Mouse (Mus musculus) kidney, postnatal 25 days (tissue): Measurements from ENCODE around the gene Incenp.
"Not testable (repeated sequence)": the region's sequence is repeated elsewhere in the genome, so short reads cannot be mapped to it uniquely, and the experiment has no call there.

Experiments
- DNase-seq, 2 experiments: peaks; one replicate each; pipeline ENCODE4 v3.0.0; 2021; ENCODE audit warnings: mixed read lengths in 2 of 2

Incenp gene

GRCm38 (mm10) chr19:9918176-9918861, 19.0 kb upstream of the Incenp start:
- DNase-seq = no peak

- DNase-seq = no peak
Measured at GRCm38 (mm10) chr19:9917727-9918126, 18.4 kb upstream of the Incenp start.

- DNase-seq = peak; percentile 70 to 88
Measured at GRCm38 (mm10) chr19:9915935-9916334, 16.6 kb upstream of the Incenp start.

GRCm38 (mm10) chr19:9914346-9914745, 15.0 kb upstream of the Incenp start:
- DNase-seq = no peak

- no peak for DNase-seq
Measured at GRCm38 (mm10) chr19:9913784-9914183, 14.4 kb upstream of the Incenp start.

- peak in 1 of 2 experiments; percentile 57 for DNase-seq
Measured at GRCm38 (mm10) chr19:9911314-9911754, 12.0 kb upstream of the Incenp start.

GRCm38 (mm10) chr19:9909351-9909750, 10.0 kb upstream of the Incenp start:
- no peak for DNase-seq

- DNase-seq = not testable (repeated sequence)
Measured at GRCm38 (mm10) chr19:9900696-9901095, 1.3 kb upstream of the Incenp start.

- no peak for DNase-seq
Measured at GRCm38 (mm10) chr19:9899780-9900146, 412 bp upstream of the Incenp start.

- no peak for DNase-seq
Measured at GRCm38 (mm10) chr19:9898339-9899066, 848 bp downstream of the Incenp start.

GRCm38 (mm10) chr19:9896067-9896466, 3.3 kb downstream of the Incenp start:
- no peak for DNase-seq

GRCm38 (mm10) chr19:9886771-9887170, 12.6 kb downstream of the Incenp start:
- DNase-seq = no peak

- no peak for DNase-seq
Measured at GRCm38 (mm10) chr19:9886348-9886747, 13.0 kb downstream of the Incenp start.

- DNase-seq = no peak
Measured at GRCm38 (mm10) chr19:9878186-9878835, 21.0 kb downstream of the Incenp start.

- DNase-seq = no peak
Measured at GRCm38 (mm10) chr19:9865466-9865865, 33.9 kb downstream of the Incenp start.

- DNase-seq = no peak
Measured at GRCm38 (mm10) chr19:9864856-9865255, 34.5 kb downstream of the Incenp start.

GRCm38 (mm10) chr19:9860821-9861220, 38.5 kb downstream of the Incenp start:
- not testable (repeated sequence) for DNase-seq

GRCm38 (mm10) chr19:9849368-9850075, 49.8 kb downstream of the Incenp start:
- not testable (repeated sequence) for DNase-seq

- no peak for DNase-seq
Measured at GRCm38 (mm10) chr19:9847262-9847661, 52.1 kb downstream of the Incenp start, which contains the start of gene Scgb2a2. Gene Scgb2a2, plus strand, starts transcription at chr19:9847562.

GRCm38 (mm10) chr19:9837341-9837715, 62.0 kb downstream of the Incenp start:
- no peak for DNase-seq

- peak; percentile 46 to 69 for DNase-seq
Measured at GRCm38 (mm10) chr19:9836581-9837340, 62.6 kb downstream of the Incenp start.
